In genomic region chr14:119137512-119137905, GRCm38 (mm10) we compare ENCODE assay signal across 8 mouse cellular contexts. TPM values are rescaled to one million over a fixed set of nuclear protein-coding genes. Genes with fewer than 3 reads are reported as not detected.
DNase-seq lines count a peak whose midpoint lies in the region; ATAC-seq and TF ChIP-seq lines count a peak whose summit lies in the region.

No protein-coding gene starts in this region.

- peak; percentile 31; the same call in 1 of the 2 replicates for TF ChIP-seq CTCF in gastrocnemius, adult 2 months (IDR thresholded peaks at IDR 0.05)

- H3K4me2 ChIP-seq in intestine, embryonic 16.5 days (ENCODE audit: low read depth, low read length) = peak overlapping the region; percentile 99

- peak; percentile 37 to 67 for DNase-seq in adrenal gland, adult 18-20 months (ENCODE audit: low spot score in 2 of 2)
- DNase-seq in cerebellum, postnatal 36 days = peak; percentile 89 to 92
- peak; percentile 61 for DNase-seq in gastrocnemius, adult 2 months
- DNase-seq in left cerebral cortex, adult 9 months (ENCODE audit: low spot score in 2 of 2) = peak; percentile 69 to 88
- DNase-seq in lung, postnatal 36 days = peak; percentile 37
- DNase-seq in right cerebral cortex, postnatal 10 days (ENCODE audit: low spot score in 2 of 2) = peak; percentile 92 to 93
- no peak for DNase-seq in c-Kit-positive CD71-positive TER-119-positive erythroid progenitor cells, embryonic 14.5 days (ENCODE audit: low spot score)

- peak; percentile 90 for ATAC-seq in intestine, embryonic 16.5 days

- peaks cover 7% of the 10 kb centered on the region; the same call in 1 of the 2 replicates for H3K4me1 ChIP-seq in intestine, embryonic 16.5 days (ENCODE audit: control insufficient read depth, insufficient read depth, low read length)

- WGBS in intestine, embryonic 16.5 days = under 1% methylated on average over 38 of the region's 38 CpGs

- no peaks in the 10 kb centered on the region for H3K36me3 ChIP-seq in intestine, embryonic 16.5 days (ENCODE audit: control insufficient read depth, insufficient read depth, low read length)

- H3K9me3 ChIP-seq in intestine, embryonic 16.5 days (ENCODE audit: control insufficient read depth, low read length) = no peaks in the 10 kb centered on the region

- peak overlapping the region; percentile 73 for H3K4me3 ChIP-seq in gastrocnemius, adult 2 months
- H3K4me3 ChIP-seq in intestine, embryonic 16.5 days (ENCODE audit: low read length) = peak overlapping the region; percentile 72

- no peak overlapping the region for H3K27ac ChIP-seq in gastrocnemius, adult 2 months
- no peak overlapping the region for H3K27ac ChIP-seq in intestine, embryonic 16.5 days (ENCODE audit: low read length)

- peaks cover 27% of the 10 kb centered on the region for H3K27me3 ChIP-seq in intestine, embryonic 16.5 days (replicated peaks; ENCODE audit: control insufficient read depth, insufficient read depth, low read length)

- intact Hi-C loops in gastrocnemius, adult 2 months (cut with DNase I) = no loop called here

- H3K9ac ChIP-seq in intestine, embryonic 16.5 days (ENCODE audit: low read depth, low read length) = peak overlapping the region; percentile 72

RNA-seq across cellular contexts. Expression of gene Hs6st3, which starts 0.6 kb away (rescaled TPM):
- under 1 TPM; 0.36 to 0.90 TPM for total RNA-seq in adrenal gland, adult 18-20 months (2021)
- total RNA-seq in gastrocnemius, adult 2 months (2021) = not detected
- not detected in 2 replicates for polyA plus RNA-seq in intestine, embryonic 16.5 days (2015; fragmentation: Nextera tagmentation; extraction: Ambion mirVana)

RNA-seq across cellular contexts. Expression of gene Uggt2, which starts 38.3 kb away (rescaled TPM):
- 10 to 100 TPM; 10.6 to 12.3 TPM for total RNA-seq in adrenal gland, adult 18-20 months (2021)
- total RNA-seq in gastrocnemius, adult 2 months (2021) = 1 to 10 TPM; 7.1 to 7.5 TPM
- 5.2 and 6.1 TPM in 2 replicates for polyA plus RNA-seq in intestine, embryonic 16.5 days (2015; fragmentation: Nextera tagmentation; extraction: Ambion mirVana)
